Mouse (Mus musculus) limb, embryonic 15.5 days (tissue): ENCODE results near the gene Tcea2. TPM values are rescaled to one million over a fixed set of nuclear protein-coding genes. Genes with fewer than 3 reads are reported as not detected.
A peak's percentile ranks its signal among the peaks of the same experiment; 100 is the strongest.

Experiments
- ATAC-seq: fragments of 200-750 bp; cut with Nextera tagmentation; 2 replicates; pipeline ENCODE4 v1.8.0; 2017; ENCODE audit warnings: low read depth, moderate TSS enrichment; ENCODE audit not compliant: insufficient number of reproducible peaks, low FRiP score, low TSS enrichment
- H3K27ac ChIP-seq: fragments of 300-500 bp; sonication (generic); 2 replicates; pipeline ENCODE4 v1.5.1; 2015; ENCODE audit warnings: moderate library complexity, mild to moderate bottlenecking, inconsistent platforms
- H3K27me3 ChIP-seq: fragments of 300-500 bp; sonication (generic); 2 replicates; pipeline ENCODE4 v1.6.1; 2015; ENCODE audit warnings: inconsistent platforms
- H3K36me3 ChIP-seq: fragments of 300-500 bp; sonication (generic); 2 replicates; pipeline ENCODE4 v1.6.1; 2015; ENCODE audit warnings: inconsistent platforms
- H3K4me1 ChIP-seq: fragments of 300-500 bp; sonication (generic); 2 replicates; pipeline ENCODE4 v1.6.1; 2015; ENCODE audit warnings: inconsistent platforms
- H3K4me2 ChIP-seq: fragments of 300-500 bp; sonication (generic); 2 replicates; pipeline ENCODE4 v1.6.1; 2015; ENCODE audit warnings: mild to moderate bottlenecking, inconsistent platforms
- H3K4me3 ChIP-seq: fragments of 300-500 bp; sonication (generic); 2 replicates; pipeline ENCODE4 v1.5.1; 2015; ENCODE audit warnings: mild to moderate bottlenecking, inconsistent platforms
- H3K9ac ChIP-seq: fragments of 300-500 bp; sonication (generic); 2 replicates; pipeline ENCODE4 v1.6.1; 2015; ENCODE audit warnings: inconsistent platforms
- H3K9me3 ChIP-seq: fragments of 300-500 bp; sonication (generic); 2 replicates; pipeline ENCODE4 v1.6.1; 2016; ENCODE audit warnings: inconsistent platforms
- WGBS: fragments of 180-500 bp; shearing (Covaris S2); methylation state at CpG from one replicate; pipeline ENCODE4 v1.1.7; 2015; 5-methylcytosine and 5-hydroxymethylcytosine counted together
- polyA plus RNA-seq: library from polyadenylated mRNA; unstranded; fragments of >200 nt; fragmentation: Nextera tagmentation; extraction: Ambion mirVana; gene quantifications from 2 replicates; pipeline ENCODE4 v1.2.1, GENCODE M21; 2015

Tcea2 gene
- 19.5 and 21.8 TPM in 2 replicates for polyA plus RNA-seq

DNA sequence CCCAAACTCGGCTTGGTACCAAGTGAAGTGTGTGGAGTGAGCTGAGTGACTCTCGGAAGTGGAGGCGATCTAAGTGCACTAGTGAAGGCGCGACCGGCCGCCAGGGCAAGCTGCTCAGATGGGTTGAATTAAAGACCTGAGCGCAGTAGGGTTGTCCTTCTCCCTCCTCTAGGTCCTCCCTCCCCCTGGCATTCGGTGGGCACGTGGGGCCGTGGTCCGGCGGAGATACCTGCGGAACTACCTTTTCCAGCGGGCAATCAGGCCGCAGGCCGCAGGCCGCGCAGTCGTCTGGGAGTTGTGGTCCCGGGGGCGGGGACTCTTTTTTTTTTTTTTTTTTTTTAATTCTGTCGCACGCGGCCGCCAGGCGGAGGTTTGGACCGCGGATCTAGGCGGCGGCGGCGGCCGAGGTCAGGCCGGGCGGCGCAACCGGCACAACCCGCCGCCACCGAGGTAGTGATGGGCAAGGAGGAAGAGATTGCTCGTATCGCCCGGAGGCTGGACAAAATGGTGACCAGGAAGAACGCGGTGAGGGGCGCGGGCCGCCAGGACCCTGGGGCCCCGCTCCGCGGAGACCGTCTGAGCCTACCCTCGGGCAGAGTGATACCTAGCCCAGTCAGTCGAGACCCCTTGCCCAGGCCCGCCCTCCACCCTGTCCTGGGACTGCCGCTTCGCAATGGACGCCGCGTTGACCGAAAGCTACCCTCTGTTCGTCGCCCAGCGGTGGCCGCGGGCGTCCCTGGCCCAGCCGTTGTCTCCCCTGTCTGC, at the start of gene Tcea2:
Gene Tcea2, plus strand, starts transcription at position 360 of the 765 bp plus-strand sequence.
- H3K9ac ChIP-seq: peak within 1 kb of the TSS; percentile 41
- peak within 1 kb of the TSS; percentile 66 for H3K4me2 ChIP-seq
- H3K27me3 ChIP-seq: no peaks in the 10 kb centered on the region
- peak within 1 kb of the TSS; percentile 66 for H3K4me3 ChIP-seq
- H3K36me3 ChIP-seq: peaks cover 6% of the 10 kb centered on the region; the same call in 1 of the 2 replicates
- H3K27ac ChIP-seq: peak within 1 kb of the TSS; percentile 54
- ATAC-seq: peak; percentile 47
- peaks cover 19% of the 10 kb centered on the region for H3K4me1 ChIP-seq
- no peaks in the 10 kb centered on the region for H3K9me3 ChIP-seq
- under 1% methylated on average over 64 of the region's 69 CpGs for WGBS

DNA sequence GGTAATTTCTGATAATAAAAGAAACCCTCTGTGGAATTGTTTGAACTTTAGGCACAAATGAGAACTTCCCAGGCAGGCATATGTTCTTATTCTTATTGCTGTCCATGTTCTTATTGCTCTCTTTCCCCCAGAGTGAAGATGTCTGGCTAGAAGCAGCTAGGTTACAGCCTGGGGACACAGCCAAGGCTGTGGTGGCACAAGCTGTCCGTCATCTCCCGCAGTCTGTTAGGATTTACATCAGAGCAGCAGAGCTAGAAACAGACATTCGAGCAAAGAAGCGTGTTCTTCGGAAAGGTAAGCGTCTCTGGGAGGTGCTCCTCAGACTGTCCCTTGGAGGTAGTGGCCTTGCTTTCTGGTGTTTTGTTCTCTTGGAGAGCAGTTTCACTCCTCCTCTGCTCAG, 47.5 kb upstream of the Tcea2 start:
- Histone ChIP-seq H3K9me3 (no peaks in the 10 kb centered on the region), H3K4me1 (no peaks in the 10 kb centered on the region), H3K4me2 (no peak overlapping the region), H3K9ac (no peak overlapping the region), H3K4me3 (no peak overlapping the region), H3K27me3 (no peaks in the 10 kb centered on the region), H3K27ac (no peak overlapping the region), H3K36me3 (peaks cover 65% of the 10 kb centered on the region)
- ATAC-seq: no peak
- 91% methylated on average over 6 of the region's 6 CpGs for WGBS

DNA sequence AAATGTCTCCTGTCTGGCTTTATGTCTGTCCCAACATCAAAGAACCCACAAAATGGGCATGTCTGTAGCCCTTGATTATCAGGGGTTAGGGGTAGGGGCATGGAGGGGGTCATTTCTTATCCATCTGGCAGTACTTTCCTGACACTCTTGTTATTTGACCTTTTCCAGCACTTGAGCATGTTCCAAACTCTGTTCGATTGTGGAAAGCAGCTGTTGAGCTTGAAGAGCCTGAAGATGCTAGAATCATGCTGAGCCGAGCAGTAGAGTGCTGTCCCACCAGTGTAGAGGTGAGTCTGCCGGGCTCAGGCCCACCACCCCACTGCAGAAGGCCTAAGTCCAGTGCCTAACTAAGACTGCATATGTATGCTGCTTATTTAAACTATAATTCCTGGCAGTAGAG, 44.2 kb upstream of the Tcea2 start:
- H3K4me3 ChIP-seq: no peak overlapping the region
- H3K9me3 ChIP-seq: no peaks in the 10 kb centered on the region
- no peak overlapping the region for H3K4me2 ChIP-seq
- WGBS: 84% methylated on average over 3 of the region's 3 CpGs
- H3K4me1 ChIP-seq: no peaks in the 10 kb centered on the region
- H3K9ac ChIP-seq: no peak overlapping the region
- ATAC-seq: no peak
- H3K36me3 ChIP-seq: peaks cover 73% of the 10 kb centered on the region
- H3K27ac ChIP-seq: no peak overlapping the region
- H3K27me3 ChIP-seq: no peaks in the 10 kb centered on the region

DNA sequence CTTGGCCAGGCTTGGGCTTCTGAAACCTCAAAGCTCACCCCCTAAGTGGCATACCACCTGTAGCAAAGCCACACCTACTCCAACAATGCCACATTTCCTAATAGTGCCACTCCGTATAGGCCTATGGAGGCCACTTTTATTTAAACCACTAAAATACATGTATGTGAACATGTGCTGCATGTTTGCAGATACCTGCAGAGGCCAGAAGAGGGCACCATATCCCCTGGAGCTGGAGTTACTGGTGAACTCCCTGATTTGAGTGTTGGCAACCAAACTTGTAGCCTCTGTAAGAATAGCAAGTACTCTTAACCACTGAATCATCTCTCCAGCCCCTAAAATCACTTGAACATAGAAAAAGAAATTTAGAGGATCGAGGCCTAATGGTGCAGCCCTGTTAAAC, 35.7 kb upstream of the Tcea2 start:
- Histone ChIP-seq H3K9me3 (no peaks in the 10 kb centered on the region), H3K27me3 (no peaks in the 10 kb centered on the region), H3K4me1 (no peaks in the 10 kb centered on the region), H3K9ac (no peak overlapping the region), H3K4me2 (no peak overlapping the region), H3K4me3 (no peak overlapping the region), H3K36me3 (peaks cover 72% of the 10 kb centered on the region), H3K27ac (no peak overlapping the region)
- 91% methylated on average over 2 of the region's 2 CpGs for WGBS
- ATAC-seq: no peak

DNA sequence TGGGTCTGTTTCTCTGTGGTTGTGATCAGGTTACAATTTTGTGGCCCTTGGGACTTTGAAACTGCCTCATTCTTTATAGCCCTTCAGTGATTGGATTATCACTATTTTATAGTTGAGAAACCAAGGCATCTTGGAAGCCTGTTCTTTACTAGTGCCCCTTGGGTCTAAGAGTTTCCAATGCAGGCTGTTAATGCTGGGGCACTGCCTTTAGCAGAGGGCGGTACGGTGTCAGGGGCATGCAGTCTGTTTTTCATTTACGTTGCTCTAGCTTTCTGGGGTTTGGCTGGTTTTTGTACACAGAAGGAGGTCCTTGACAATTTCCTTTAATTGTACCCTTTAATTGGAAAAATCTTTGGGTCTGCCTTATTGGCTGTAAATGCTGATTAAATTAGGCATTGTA, 34.4 kb upstream of the Tcea2 start:
- ATAC-seq: no peak
- 45% methylated on average over 3 of the region's 3 CpGs for WGBS
- no peak overlapping the region for H3K27ac ChIP-seq

DNA sequence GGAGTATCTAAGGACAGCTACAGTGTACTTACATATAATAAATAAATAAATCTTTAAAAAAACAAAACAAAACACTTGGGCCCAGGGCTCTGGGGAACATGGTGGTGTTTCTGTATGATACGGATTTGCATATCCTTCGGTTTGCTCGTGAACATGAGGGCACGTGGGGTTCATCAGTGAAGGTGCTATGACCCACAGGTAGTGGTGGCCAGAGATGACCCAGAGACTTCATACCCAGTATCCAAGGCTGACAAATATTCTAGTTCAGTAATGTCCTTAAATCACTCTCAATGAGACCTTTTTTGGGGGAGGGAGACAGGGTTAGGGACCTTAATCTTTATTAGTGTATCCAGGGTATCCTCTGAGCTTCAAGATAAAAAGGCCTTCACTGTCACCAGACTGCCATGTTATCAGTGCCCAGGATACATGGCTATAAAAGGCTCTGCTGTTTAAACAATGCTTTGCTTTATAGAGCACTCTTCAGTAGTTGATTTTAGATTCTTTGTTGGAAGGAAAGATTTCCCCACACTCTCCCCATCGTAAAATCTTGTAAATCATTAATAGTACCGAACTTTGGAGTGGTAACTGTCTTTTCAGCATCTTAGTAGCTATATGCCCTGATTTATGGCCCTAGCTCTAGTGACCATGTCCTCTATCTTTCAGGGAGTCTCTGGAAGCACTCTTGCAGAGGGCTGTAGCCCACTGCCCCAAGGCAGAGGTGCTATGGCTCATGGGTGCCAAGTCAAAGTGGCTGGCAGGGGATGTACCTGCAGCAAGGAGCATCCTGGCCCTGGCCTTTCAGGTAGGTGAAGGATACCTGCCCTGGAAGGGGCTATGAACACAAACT, 33.3 kb upstream of the Tcea2 start:
- no peak for ATAC-seq
- Histone ChIP-seq H3K4me2 (no peak overlapping the region), H3K9me3 (no peaks in the 10 kb centered on the region), H3K4me3 (no peak overlapping the region), H3K9ac (no peak overlapping the region), H3K36me3 (peaks cover 77% of the 10 kb centered on the region), H3K4me1 (no peaks in the 10 kb centered on the region), H3K27me3 (no peaks in the 10 kb centered on the region), H3K27ac (no peak overlapping the region)
- WGBS: 82% methylated on average over 6 of the region's 6 CpGs

More for the DNA sequence above, 34.4 kb upstream of the Tcea2 start:
- Histone ChIP-seq H3K27me3 (no peaks in the 10 kb centered on the region), H3K4me2 (no peak overlapping the region), H3K36me3 (peaks cover 77% of the 10 kb centered on the region), H3K4me1 (no peaks in the 10 kb centered on the region), H3K9ac (no peak overlapping the region), H3K9me3 (no peaks in the 10 kb centered on the region), H3K4me3 (no peak overlapping the region)

DNA sequence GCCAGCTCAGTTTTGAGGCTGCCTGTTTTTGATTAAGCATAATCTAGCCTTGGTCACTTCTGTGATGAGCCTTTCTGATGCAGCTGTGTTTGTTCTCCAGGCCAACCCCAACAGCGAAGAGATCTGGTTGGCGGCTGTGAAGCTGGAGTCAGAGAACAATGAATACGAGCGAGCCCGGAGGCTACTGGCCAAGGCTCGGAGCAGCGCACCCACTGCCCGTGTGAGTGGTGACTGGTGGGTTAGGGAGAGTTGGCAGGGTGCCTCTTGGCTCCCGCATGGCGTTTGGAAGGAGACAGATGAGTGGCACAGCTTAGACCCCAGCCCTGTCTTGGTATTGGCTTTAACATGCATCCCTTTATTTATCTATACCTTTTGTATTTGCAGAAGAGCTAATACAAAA, 31.2 kb upstream of the Tcea2 start:
- H3K9me3 ChIP-seq: no peaks in the 10 kb centered on the region
- H3K4me1 ChIP-seq: no peaks in the 10 kb centered on the region
- H3K27me3 ChIP-seq: no peaks in the 10 kb centered on the region
- peaks cover 80% of the 10 kb centered on the region for H3K36me3 ChIP-seq
- 81% methylated on average over 10 of the region's 10 CpGs for WGBS
- H3K4me3 ChIP-seq: no peak overlapping the region
- no peak for ATAC-seq
- H3K9ac ChIP-seq: no peak overlapping the region
- no peak overlapping the region for H3K27ac ChIP-seq
- H3K4me2 ChIP-seq: no peak overlapping the region

DNA sequence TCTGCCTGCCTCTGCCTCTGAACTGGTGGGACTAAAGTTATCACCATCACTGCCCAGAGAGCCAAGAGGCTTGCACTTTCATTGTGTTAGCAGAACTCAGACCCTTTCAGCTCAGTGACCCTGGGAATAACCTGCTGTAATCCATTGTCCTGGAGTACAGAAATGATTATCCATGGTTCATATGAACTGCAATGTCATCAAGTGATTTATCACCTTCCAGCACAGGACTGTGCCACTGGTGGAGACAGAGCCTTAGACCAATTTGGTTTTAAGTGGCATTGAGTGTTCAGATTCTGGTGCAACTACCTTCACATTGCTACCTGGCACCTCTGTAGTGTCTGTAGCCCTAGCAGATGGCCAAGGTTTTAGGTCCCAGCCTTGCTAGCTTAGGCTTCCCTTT, 27.0 kb upstream of the Tcea2 start:
- H3K36me3 ChIP-seq: peaks cover 81% of the 10 kb centered on the region
- H3K27ac ChIP-seq: no peak overlapping the region
- peaks cover 11% of the 10 kb centered on the region; the same call in 1 of the 2 replicates for H3K4me1 ChIP-seq
- no peak for ATAC-seq
- H3K4me2 ChIP-seq: no peak overlapping the region
- H3K9ac ChIP-seq: no peak overlapping the region
- no peaks in the 10 kb centered on the region for H3K9me3 ChIP-seq
- no peaks in the 10 kb centered on the region for H3K27me3 ChIP-seq
- H3K4me3 ChIP-seq: no peak overlapping the region

DNA sequence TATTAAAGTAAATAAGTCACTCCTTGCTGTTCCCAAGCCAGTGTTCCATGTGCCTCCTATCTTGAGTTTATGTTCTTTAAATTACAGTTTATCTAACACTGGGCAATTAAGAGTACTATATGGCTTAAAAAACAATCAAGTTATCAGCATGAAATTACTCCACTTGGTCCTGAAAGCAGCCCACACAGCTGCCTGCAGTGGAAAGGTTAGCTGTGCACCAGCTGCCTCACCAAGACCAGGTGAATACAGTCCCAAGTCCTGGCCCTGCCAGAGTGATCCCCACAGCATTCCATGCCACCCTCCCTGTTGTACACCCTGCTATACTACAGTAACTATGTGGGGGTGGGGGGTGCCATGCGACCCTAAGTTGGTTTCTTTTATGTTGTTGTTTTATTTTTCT, 26.6 kb upstream of the Tcea2 start:
- no peak for ATAC-seq

DNA sequence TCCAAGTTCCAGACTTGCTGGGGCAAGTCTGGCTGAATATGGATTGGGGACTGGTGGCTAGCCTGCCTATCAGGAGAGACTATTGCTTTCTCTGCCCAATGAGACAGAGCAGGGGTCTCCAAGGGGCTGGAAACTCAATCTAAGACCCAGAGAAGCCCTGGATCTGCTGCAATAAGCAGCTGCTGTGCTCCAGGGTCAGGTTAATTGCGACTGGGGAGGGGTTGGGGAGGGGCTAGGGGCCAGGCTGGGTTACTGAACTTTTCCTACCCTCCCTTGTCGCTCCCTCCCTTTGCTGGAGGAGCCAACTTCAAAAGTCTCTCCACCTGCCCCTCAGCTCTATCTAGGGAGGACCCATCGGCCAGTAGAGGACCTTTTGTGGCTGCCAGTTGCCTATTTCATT, 23.4 kb upstream of the Tcea2 start, which contains the start of gene Gm29797:
Gene Gm29797, plus strand, starts transcription at position 301 of the 400 bp plus-strand sequence.
- H3K36me3 ChIP-seq: peaks cover 49% of the 10 kb centered on the region
- H3K9ac ChIP-seq: no peak within 1 kb of the TSS
- 36% methylated on average over 3 of the region's 3 CpGs for WGBS
- no peaks in the 10 kb centered on the region for H3K27me3 ChIP-seq
- no peak for ATAC-seq
- no peak within 1 kb of the TSS for H3K4me2 ChIP-seq
- peaks cover 19% of the 10 kb centered on the region; the same call in 1 of the 2 replicates for H3K4me1 ChIP-seq
- no peak within 1 kb of the TSS for H3K27ac ChIP-seq
- no peaks in the 10 kb centered on the region for H3K9me3 ChIP-seq
- no peak within 1 kb of the TSS for H3K4me3 ChIP-seq

More for the DNA sequence above, 26.6 kb upstream of the Tcea2 start:
- Histone ChIP-seq H3K4me3 (no peak overlapping the region), H3K27ac (no peak overlapping the region), H3K4me1 (peaks cover 11% of the 10 kb centered on the region; the same call in 1 of the 2 replicates), H3K36me3 (peaks cover 76% of the 10 kb centered on the region), H3K27me3 (no peaks in the 10 kb centered on the region), H3K4me2 (no peak overlapping the region), H3K9me3 (no peaks in the 10 kb centered on the region), H3K9ac (no peak overlapping the region)
- 100% methylated on average over 1 of the region's 1 CpGs for WGBS

DNA sequence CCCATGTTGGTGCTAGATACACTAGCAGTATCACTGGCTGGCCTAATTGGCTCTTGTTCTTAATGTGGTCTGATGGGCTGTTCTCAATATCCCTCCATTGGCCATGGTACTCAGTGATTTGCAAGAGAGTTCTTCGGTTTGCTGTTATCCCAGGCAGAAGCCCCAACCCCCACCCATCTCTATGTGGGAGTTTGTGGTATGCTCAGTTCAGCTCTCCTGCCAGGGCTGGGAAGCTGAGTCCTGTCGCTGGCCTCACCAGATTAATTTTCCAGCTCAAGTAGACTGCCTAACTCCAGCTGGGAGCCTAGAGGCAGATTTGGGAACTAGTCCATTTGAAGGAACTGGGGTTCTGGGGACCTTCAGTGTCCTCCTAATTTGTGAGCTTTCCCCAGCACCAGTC, 22.7 kb upstream of the Tcea2 start:
- Histone ChIP-seq H3K4me2 (no peak overlapping the region), H3K4me1 (peaks cover 19% of the 10 kb centered on the region; the same call in 1 of the 2 replicates), H3K4me3 (no peak overlapping the region), H3K27me3 (no peaks in the 10 kb centered on the region), H3K27ac (no peak overlapping the region), H3K36me3 (peaks cover 43% of the 10 kb centered on the region), H3K9me3 (no peaks in the 10 kb centered on the region), H3K9ac (no peak overlapping the region)
- 51% methylated on average over 2 of the region's 2 CpGs for WGBS
- ATAC-seq: no peak

DNA sequence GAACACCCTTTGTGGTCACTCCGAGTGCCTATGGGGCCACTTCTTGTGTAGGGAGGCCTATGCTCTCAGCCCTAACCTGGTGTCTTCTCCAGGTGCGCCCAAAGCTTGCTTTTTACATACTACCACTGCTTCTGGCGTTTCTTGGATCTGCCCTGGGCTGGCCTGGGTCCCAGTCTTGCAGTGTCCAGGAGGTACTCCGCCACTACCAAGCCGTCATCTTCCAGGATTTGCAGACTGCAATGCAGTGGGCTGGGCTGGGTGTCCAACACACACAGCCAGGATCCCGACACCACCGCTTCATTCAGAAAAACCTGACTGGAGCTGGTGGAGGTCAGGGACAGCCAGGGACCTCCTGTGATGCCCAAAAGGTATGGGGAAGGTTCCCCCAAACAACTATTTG, 21.6 kb upstream of the Tcea2 start:
- H3K4me1 ChIP-seq: peaks cover 19% of the 10 kb centered on the region; the same call in 1 of the 2 replicates
- H3K36me3 ChIP-seq: peaks cover 32% of the 10 kb centered on the region
- no peaks in the 10 kb centered on the region for H3K9me3 ChIP-seq
- no peaks in the 10 kb centered on the region for H3K27me3 ChIP-seq
- WGBS: 80% methylated on average over 7 of the region's 7 CpGs
- H3K4me2 ChIP-seq: no peak overlapping the region
- no peak overlapping the region for H3K4me3 ChIP-seq
- no peak overlapping the region for H3K27ac ChIP-seq
- ATAC-seq: no peak
- H3K9ac ChIP-seq: no peak overlapping the region
